Comparison of ENCODE assay signal across 8 mouse cellular contexts in the genomic region with DNA sequence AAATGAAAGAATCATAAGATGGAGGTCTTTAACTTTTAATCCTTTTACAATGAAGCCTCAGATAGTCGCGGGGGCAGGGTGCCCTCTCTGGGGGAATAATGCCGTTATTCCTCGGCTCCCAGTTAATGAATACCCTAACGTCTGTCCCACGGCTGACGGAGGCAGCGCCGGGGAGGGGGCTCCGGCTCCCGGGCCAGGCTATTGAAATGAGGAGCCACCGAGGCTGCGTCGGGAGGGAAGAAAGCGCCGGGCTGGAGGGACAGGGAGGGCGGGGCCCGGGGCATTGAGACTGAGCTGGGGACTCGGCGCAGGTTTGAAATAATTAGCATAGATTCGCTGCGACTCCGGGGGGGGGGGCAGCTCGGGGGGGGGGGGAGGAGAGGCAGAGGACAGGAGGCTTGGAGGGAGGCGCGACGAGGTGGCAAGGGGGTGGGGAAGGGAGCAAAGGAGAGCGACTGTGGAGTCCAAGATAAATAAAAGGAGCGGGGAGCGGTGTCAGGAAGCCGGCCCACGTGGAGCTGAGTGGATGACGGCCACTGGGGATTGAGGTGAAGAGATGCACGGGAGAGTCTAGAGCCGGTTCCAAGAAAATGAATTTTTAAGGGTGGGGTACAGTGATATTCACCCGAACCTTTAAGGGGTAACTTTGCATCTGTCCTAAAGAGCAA. TPM values are rescaled to one million over a fixed set of nuclear protein-coding genes. Genes with fewer than 3 reads are reported as not detected.
DNase-seq lines count a peak whose midpoint lies in the region; ATAC-seq lines count a peak whose summit lies in the region.

No protein-coding gene starts in this region.

- no peaks in the 10 kb centered on the region for H3K9me3 ChIP-seq in embryonic facial prominence, embryonic 12.5 days
- H3K9me3 ChIP-seq in hindbrain, embryonic 10.5 days: no peaks in the 10 kb centered on the region
- no peaks in the 10 kb centered on the region for H3K9me3 ChIP-seq in liver, embryonic 11.5 days (ENCODE audit: control insufficient read depth, low read length)

- peaks cover 30% of the 10 kb centered on the region for H3K4me1 ChIP-seq in embryonic facial prominence, embryonic 12.5 days
- H3K4me1 ChIP-seq in hindbrain, embryonic 10.5 days (replicated peaks): peaks cover 56% of the 10 kb centered on the region
- H3K4me1 ChIP-seq in liver, embryonic 11.5 days (replicated peaks; ENCODE audit: control insufficient read depth, insufficient read depth, low read length): peaks cover 5% of the 10 kb centered on the region; the same call in 1 of the 2 replicates

- ATAC-seq in embryonic facial prominence, embryonic 12.5 days (ENCODE audit: insufficient number of reproducible peaks, insufficient read depth, low FRiP score, low TSS enrichment): no peak
- ATAC-seq in liver, embryonic 11.5 days (replicated peaks; ENCODE audit: low FRiP score): no peak
- no peak for ATAC-seq in CD4-positive, CD25-positive, alpha-beta regulatory T cell, adult 4 months
- ATAC-seq in erythroblast, adult 5-6 weeks (replicated peaks; ENCODE audit: low FRiP score, poor library complexity, severe bottlenecking): no peak

- peak overlapping the region; percentile 77 for H3K27ac ChIP-seq in embryonic facial prominence, embryonic 12.5 days
- H3K27ac ChIP-seq in hindbrain, embryonic 10.5 days: peak overlapping the region; percentile 79
- no peak overlapping the region for H3K27ac ChIP-seq in liver, embryonic 11.5 days (ENCODE audit: low read depth, low read length)

- peaks cover 14% of the 10 kb centered on the region for H3K27me3 ChIP-seq in embryonic facial prominence, embryonic 12.5 days
- H3K27me3 ChIP-seq in hindbrain, embryonic 10.5 days (ENCODE audit: insufficient read depth, poor library complexity, severe bottlenecking): peaks cover 49% of the 10 kb centered on the region
- peaks cover 72% of the 10 kb centered on the region for H3K27me3 ChIP-seq in liver, embryonic 11.5 days (replicated peaks; ENCODE audit: control insufficient read depth, insufficient read depth, low read length)

- peak; percentile 15 for DNase-seq in ovary, postnatal 36 days (ENCODE audit: low spot score)
- DNase-seq in ovary, postnatal 14 days (ENCODE audit: low spot score): no peak
- DNase-seq in hindbrain, embryonic 10.5 days (ENCODE audit: low spot score): peak; percentile 85
- no peak for DNase-seq in liver, embryonic 11.5 days (ENCODE audit: low spot score)
- peak; percentile 70 for DNase-seq in retina, embryonic 14.5 days (ENCODE audit: low spot score)

- no peaks in the 10 kb centered on the region for H3K36me3 ChIP-seq in embryonic facial prominence, embryonic 12.5 days
- H3K36me3 ChIP-seq in hindbrain, embryonic 10.5 days: no peaks in the 10 kb centered on the region
- no peaks in the 10 kb centered on the region for H3K36me3 ChIP-seq in liver, embryonic 11.5 days (ENCODE audit: control insufficient read depth, insufficient read depth, low read length)

- 0 out of 2 replicates have a peak overlapping the region, but pooled peaks have one; percentile 33 for H3K9ac ChIP-seq in embryonic facial prominence, embryonic 12.5 days
- no peak overlapping the region for H3K9ac ChIP-seq in liver, embryonic 11.5 days (ENCODE audit: low read depth, low read length)

- peak overlapping the region; percentile 77 for H3K4me2 ChIP-seq in embryonic facial prominence, embryonic 12.5 days (replicated peaks)
- peak overlapping the region; percentile 66 for H3K4me2 ChIP-seq in liver, embryonic 11.5 days

- H3K4me3 ChIP-seq in embryonic facial prominence, embryonic 12.5 days: peak overlapping the region; percentile 36
- peak overlapping the region; percentile 73 for H3K4me3 ChIP-seq in hindbrain, embryonic 10.5 days
- peak overlapping the region; percentile 33 for H3K4me3 ChIP-seq in liver, embryonic 11.5 days (ENCODE audit: low read depth, low read length)

- 2% methylated on average over 35 of the region's 36 CpGs for WGBS in embryonic facial prominence, embryonic 12.5 days
- WGBS in hindbrain, embryonic 10.5 days: under 1% methylated on average over 32 of the region's 36 CpGs
- 3% methylated on average over 30 of the region's 36 CpGs for WGBS in liver, embryonic 11.5 days

RNA-seq across cellular contexts. Expression of a gene that starts 2.9 kb away (rescaled TPM):
- 6.8 and 7.4 TPM in 2 replicates for polyA plus RNA-seq in embryonic facial prominence, embryonic 12.5 days (2016; fragmentation: Nextera tagmentation; extraction: Ambion mirVana)
- polyA plus RNA-seq in hindbrain, embryonic 10.5 days (2016; fragmentation: Nextera tagmentation; extraction: Ambion mirVana): 2.2 and 4.3 TPM in 2 replicates
- polyA plus RNA-seq in liver, embryonic 11.5 days (2014; fragmentation: Nextera tagmentation; extraction: Ambion mirVana): 0.36 and 0.38 TPM in 2 replicates
- not detected for polyA plus RNA-seq in CD4-positive, CD25-positive, alpha-beta regulatory T cell, adult 4 months (2017; shearing (Covaris generic))
- total RNA-seq in erythroblast, adult 5-6 weeks (2015; ENCODE audit: low replicate concordance): not detected in 2 replicates
- not detected in 2 replicates for total RNA-seq in erythroblast, adult 5-6 weeks (2017; ENCODE audit: low replicate concordance)

Comparison
In these comparisons a context has a peak if more than half of its experiments do, and no peak if none do; other contexts are left out.
1. DNase-seq: peak in ovary, postnatal 36 days (single experiment), hindbrain, embryonic 10.5 days (single experiment) and retina, embryonic 14.5 days (single experiment); none in ovary, postnatal 14 days (single experiment) and liver, embryonic 11.5 days (single experiment).
2. Peak in every context shown above with its lines, with median percentiles within 50 percentile points of each other: H3K4me3 ChIP-seq.